Mouse (Mus musculus) testis, postnatal 10 days (tissue): ENCODE data around the gene Stx19.

Experiments
- DNase-seq: peaks from one replicate; pipeline ENCODE4 v3.0.0; 2021; ENCODE audit warnings: low spot score

The Stx19 gene

GRCm38 (mm10) chr16:62852464-62853252 is 38.2 kb downstream of the Stx19 start:
- DNase-seq = no peak

GRCm38 (mm10) chr16:62853611-62854126 is 39.2 kb downstream of the Stx19 start:
- DNase-seq = no peak

GRCm38 (mm10) chr16:62854191-62855068 is 40.0 kb downstream of the Stx19 start, which contains the start of gene Pros1:
Gene Pros1 (plus strand): TSS chr16:62854307.
- DNase-seq = peak; percentile 70

- no peak for DNase-seq
Observed at GRCm38 (mm10) chr16:62855385-62855784, 40.9 kb downstream of the Stx19 start.

GRCm38 (mm10) chr16:62856273-62856672 is 41.8 kb downstream of the Stx19 start:
- no peak for DNase-seq

- DNase-seq = no peak
Observed at GRCm38 (mm10) chr16:62857498-62857897, 43.0 kb downstream of the Stx19 start.

GRCm38 (mm10) chr16:62858018-62858417 is 43.5 kb downstream of the Stx19 start:
- DNase-seq = no peak

- no peak for DNase-seq
Observed at GRCm38 (mm10) chr16:62860140-62860539, 45.7 kb downstream of the Stx19 start.

- DNase-seq = no peak
Observed at GRCm38 (mm10) chr16:62861455-62861854, 47.0 kb downstream of the Stx19 start.

- no peak for DNase-seq
Observed at GRCm38 (mm10) chr16:62872688-62873117, 58.2 kb downstream of the Stx19 start.

- no peak for DNase-seq
Observed at GRCm38 (mm10) chr16:62873180-62873579, 58.7 kb downstream of the Stx19 start.
